In genomic region chr15:103014166-103015008, GRCm38 (mm10) we compare ENCODE assay signal across 8 mouse cellular contexts. TPM values are rescaled to one million over a fixed set of nuclear protein-coding genes. Genes with fewer than 3 reads are reported as not detected.
DNase-seq lines count a peak whose midpoint lies in the region; ATAC-seq and TF ChIP-seq lines count a peak whose summit lies in the region.

No protein-coding gene starts in this region.

- peak overlapping the region; percentile 43 for H3K4me2 ChIP-seq in lung, embryonic 16.5 days (ENCODE audit: low read depth, low read length)
- H3K4me2 ChIP-seq in embryonic facial prominence, embryonic 14.5 days (ENCODE audit: low read depth, low read length): peak overlapping the region; percentile 46
- H3K4me2 ChIP-seq in midbrain, postnatal 0 days (ENCODE audit: low read depth, low read length, poor library complexity, severe bottlenecking): peak overlapping the region; percentile 16; the same call in 1 of the 2 replicates

- no peaks in the 10 kb centered on the region for H3K36me3 ChIP-seq in lung, embryonic 16.5 days (ENCODE audit: control insufficient read depth, insufficient read depth, low read length)
- H3K36me3 ChIP-seq in embryonic facial prominence, embryonic 14.5 days (ENCODE audit: control insufficient read depth, insufficient read depth, low read length): no peaks in the 10 kb centered on the region
- H3K36me3 ChIP-seq in kidney, adult 2 months (ENCODE audit: control insufficient read depth, insufficient read depth, low read length): no peaks in the 10 kb centered on the region
- no peaks in the 10 kb centered on the region for H3K36me3 ChIP-seq in midbrain, postnatal 0 days (ENCODE audit: insufficient read depth, low read length)
- H3K36me3 ChIP-seq in thymus, adult 2 months (ENCODE audit: control insufficient read depth, insufficient read depth, low read length): no peaks in the 10 kb centered on the region

- H3K4me3 ChIP-seq in lung, embryonic 16.5 days (ENCODE audit: low read length): peak overlapping the region; percentile 37
- H3K4me3 ChIP-seq in embryonic facial prominence, embryonic 14.5 days (ENCODE audit: low read depth, low read length): peak overlapping the region; percentile 26
- H3K4me3 ChIP-seq in kidney, adult 2 months (ENCODE audit: insufficient read depth, low read depth, low read length): peak overlapping the region; percentile 63
- 0 out of 2 replicates have a peak overlapping the region, but pooled peaks have one; percentile 1 for H3K4me3 ChIP-seq in midbrain, postnatal 0 days (ENCODE audit: low read depth, low read length)
- H3K4me3 ChIP-seq in thymus, adult 2 months (ENCODE audit: control insufficient read depth, insufficient read depth, low read length): no peak overlapping the region

- no peak for TF ChIP-seq CTCF in kidney, adult 2 months (conservative IDR thresholded peaks at IDR 0.05; ENCODE audit: insufficient read depth, insufficient read length, low read depth, low read length)
- no peak for TF ChIP-seq CTCF in midbrain, postnatal 0 days (IDR thresholded peaks at IDR 0.05)
- TF ChIP-seq CTCF in thymus, adult 2 months (IDR thresholded peaks at IDR 0.05; ENCODE audit: borderline replicate concordance, control insufficient read depth, extremely low read depth, insufficient read depth, low read length, poor library complexity): no peak

- H3K4me1 ChIP-seq in lung, embryonic 16.5 days (replicated peaks; ENCODE audit: control insufficient read depth, insufficient read depth, low read length): no peaks in the 10 kb centered on the region
- no peaks in the 10 kb centered on the region for H3K4me1 ChIP-seq in embryonic facial prominence, embryonic 14.5 days (ENCODE audit: control insufficient read depth, insufficient read depth, low read length)
- no peaks in the 10 kb centered on the region for H3K4me1 ChIP-seq in kidney, adult 2 months (ENCODE audit: control insufficient read depth, insufficient read depth, low read length)
- no peaks in the 10 kb centered on the region for H3K4me1 ChIP-seq in midbrain, postnatal 0 days (ENCODE audit: insufficient read depth, low read length)
- H3K4me1 ChIP-seq in thymus, adult 2 months (replicated peaks; ENCODE audit: control insufficient read depth, insufficient read depth, low read length): no peaks in the 10 kb centered on the region

- DNase-seq in lung, postnatal 36 days: no peak
- no peak for DNase-seq in embryonic facial prominence, embryonic 14.5 days (ENCODE audit: low spot score)
- peak; percentile 60 for DNase-seq in kidney, adult 2 months
- DNase-seq in midbrain, postnatal 0 days (ENCODE audit: low spot score): no peak
- DNase-seq in thymus, adult 2 months: no peak
- no peak for DNase-seq in left cerebral cortex, postnatal 25 days (ENCODE audit: low spot score in 2 of 2)
- no peak for DNase-seq in layer of hippocampus, adult 8-10 months (ENCODE audit: low spot score in 2 of 2)

- WGBS in lung, embryonic 16.5 days: under 1% methylated on average over 43 of the region's 57 CpGs
- 1% methylated on average over 43 of the region's 57 CpGs for WGBS in embryonic facial prominence, embryonic 14.5 days
- 2% methylated on average over 57 of the region's 57 CpGs for WGBS in kidney, adult 2 months
- under 1% methylated on average over 51 of the region's 57 CpGs for WGBS in midbrain, postnatal 0 days
- 6% methylated on average over 57 of the region's 57 CpGs for WGBS in thymus, adult 2 months

- H3K27me3 ChIP-seq in lung, embryonic 16.5 days (ENCODE audit: control insufficient read depth, insufficient read depth, low read depth, low read length): peaks cover 97% of the 10 kb centered on the region
- H3K27me3 ChIP-seq in embryonic facial prominence, embryonic 14.5 days (replicated peaks; ENCODE audit: control insufficient read depth, insufficient read depth, low read length): peaks cover 100% of the 10 kb centered on the region
- H3K27me3 ChIP-seq in kidney, adult 2 months (replicated peaks; ENCODE audit: control insufficient read depth, insufficient read depth, low read length): 0 out of 2 replicates have a peak, but pooled peaks cover 2% of the 10 kb centered on the region
- peaks cover 96% of the 10 kb centered on the region for H3K27me3 ChIP-seq in midbrain, postnatal 0 days (ENCODE audit: insufficient read depth, low read length)
- H3K27me3 ChIP-seq in thymus, adult 2 months (ENCODE audit: control insufficient read depth, insufficient read depth, low read length): peaks cover 37% of the 10 kb centered on the region

- peak; percentile 57 for ATAC-seq in lung, embryonic 16.5 days (ENCODE audit: low read depth)
- ATAC-seq in embryonic facial prominence, embryonic 14.5 days (ENCODE audit: low read depth): peak; percentile 23; the same call in 1 of the 2 replicates
- peak; percentile 23; the same call in 1 of the 2 replicates for ATAC-seq in midbrain, postnatal 0 days (ENCODE audit: low FRiP score)

- H3K9ac ChIP-seq in lung, embryonic 16.5 days (ENCODE audit: low read length): no peak overlapping the region
- peak overlapping the region; percentile 25; the same call in 1 of the 2 replicates for H3K9ac ChIP-seq in embryonic facial prominence, embryonic 14.5 days (ENCODE audit: low read depth, low read length)
- no peak overlapping the region for H3K9ac ChIP-seq in midbrain, postnatal 0 days (replicated peaks; ENCODE audit: low read length, poor library complexity, severe bottlenecking)

- TF ChIP-seq POLR2A in kidney, adult 2 months (IDR thresholded peaks at IDR 0.05; ENCODE audit: low read depth, low read length): no peak
- no peak for TF ChIP-seq POLR2A in thymus, adult 2 months (IDR thresholded peaks at IDR 0.05; ENCODE audit: control insufficient read depth, extremely low read depth, insufficient read depth, low read length, poor library complexity)

- intact Hi-C loops in left cerebral cortex, postnatal 25 days (cut with DNase I): loop anchor here (5.0 kb wide), 1 partner anchor 108 kb away; no protein-coding TSS in a partner anchor

- H3K27ac ChIP-seq in lung, embryonic 16.5 days (ENCODE audit: low read length): no peak overlapping the region
- no peak overlapping the region for H3K27ac ChIP-seq in embryonic facial prominence, embryonic 14.5 days (replicated peaks; ENCODE audit: low read depth, low read length)
- H3K27ac ChIP-seq in kidney, adult 2 months (ENCODE audit: insufficient read depth, low read depth, low read length): 0 out of 2 replicates have a peak overlapping the region, but pooled peaks have one; percentile 9
- no peak overlapping the region for H3K27ac ChIP-seq in midbrain, postnatal 0 days (ENCODE audit: low read depth, low read length)
- H3K27ac ChIP-seq in thymus, adult 2 months (ENCODE audit: control insufficient read depth, insufficient read depth, low read length): no peak overlapping the region

- H3K9me3 ChIP-seq in lung, embryonic 16.5 days (ENCODE audit: control insufficient read depth, low read length): no peaks in the 10 kb centered on the region
- no peaks in the 10 kb centered on the region for H3K9me3 ChIP-seq in embryonic facial prominence, embryonic 14.5 days (ENCODE audit: control insufficient read depth, low read length)
- no peaks in the 10 kb centered on the region for H3K9me3 ChIP-seq in midbrain, postnatal 0 days (ENCODE audit: low read length)

RNA-seq across cellular contexts. Expression of gene Hoxc4, which starts 4.3 kb away (rescaled TPM):
- polyA plus RNA-seq in lung, embryonic 16.5 days (2015; fragmentation: Nextera tagmentation; extraction: Ambion mirVana): 0.93 and 1.4 TPM in 2 replicates
- polyA plus RNA-seq in embryonic facial prominence, embryonic 14.5 days (2014; fragmentation: Nextera tagmentation; extraction: Ambion mirVana): 2.5 and 4.0 TPM in 2 replicates
- polyA plus RNA-seq in kidney, adult 2 months (2012; rRNA removed): 2.5 and 2.7 TPM in 2 replicates
- total RNA-seq in midbrain, postnatal 0 days (2014; rRNA removed): 2.2 TPM in 1 of 2 replicates, not detected in the other
- not detected in 2 replicates for polyA plus RNA-seq in midbrain, postnatal 0 days (2015; fragmentation: Nextera tagmentation; extraction: Ambion mirVana)
- 0.19 and 0.22 TPM in 2 replicates for polyA plus RNA-seq in thymus, adult 2 months (2012; rRNA removed)
- not detected for total RNA-seq in left cerebral cortex, postnatal 25 days (2021)
- total RNA-seq in layer of hippocampus, adult 8-10 months (2022): not detected

RNA-seq across cellular contexts. Expression of gene Hoxc6, which starts 16.3 kb away (rescaled TPM):
- 0.36 TPM in 2 replicates for polyA plus RNA-seq in lung, embryonic 16.5 days (2015; fragmentation: Nextera tagmentation; extraction: Ambion mirVana)
- 0.25 and 0.93 TPM in 2 replicates for polyA plus RNA-seq in embryonic facial prominence, embryonic 14.5 days (2014; fragmentation: Nextera tagmentation; extraction: Ambion mirVana)
- 24.7 and 25.4 TPM in 2 replicates for polyA plus RNA-seq in kidney, adult 2 months (2012; rRNA removed)
- not detected in 2 replicates for total RNA-seq in midbrain, postnatal 0 days (2014; rRNA removed)
- not detected in 2 replicates for polyA plus RNA-seq in midbrain, postnatal 0 days (2015; fragmentation: Nextera tagmentation; extraction: Ambion mirVana)
- 0.23 and 0.43 TPM in 2 replicates for polyA plus RNA-seq in thymus, adult 2 months (2012; rRNA removed)
- not detected for total RNA-seq in left cerebral cortex, postnatal 25 days (2021)
- not detected for total RNA-seq in layer of hippocampus, adult 8-10 months (2022)

RNA-seq across cellular contexts. Expression of gene Hoxc8, which starts 24.0 kb away (rescaled TPM):
- 0.10 and 0.30 TPM in 2 replicates for polyA plus RNA-seq in lung, embryonic 16.5 days (2015; fragmentation: Nextera tagmentation; extraction: Ambion mirVana)
- 0.14 TPM in 1 of 2 replicates, not detected in the other for polyA plus RNA-seq in embryonic facial prominence, embryonic 14.5 days (2014; fragmentation: Nextera tagmentation; extraction: Ambion mirVana)
- 3.4 and 4.0 TPM in 2 replicates for polyA plus RNA-seq in kidney, adult 2 months (2012; rRNA removed)
- not detected in 2 replicates for total RNA-seq in midbrain, postnatal 0 days (2014; rRNA removed)
- polyA plus RNA-seq in midbrain, postnatal 0 days (2015; fragmentation: Nextera tagmentation; extraction: Ambion mirVana): not detected in 2 replicates
- 0.07 and 0.08 TPM in 2 replicates for polyA plus RNA-seq in thymus, adult 2 months (2012; rRNA removed)
- not detected for total RNA-seq in left cerebral cortex, postnatal 25 days (2021)
- total RNA-seq in layer of hippocampus, adult 8-10 months (2022): not detected

RNA-seq across cellular contexts. Expression of gene Hoxc9, which starts 38.1 kb away (rescaled TPM):
- not detected in 2 replicates for polyA plus RNA-seq in lung, embryonic 16.5 days (2015; fragmentation: Nextera tagmentation; extraction: Ambion mirVana)
- not detected in 2 replicates for polyA plus RNA-seq in embryonic facial prominence, embryonic 14.5 days (2014; fragmentation: Nextera tagmentation; extraction: Ambion mirVana)
- polyA plus RNA-seq in kidney, adult 2 months (2012; rRNA removed): 5.5 and 7.3 TPM in 2 replicates
- not detected in 2 replicates for total RNA-seq in midbrain, postnatal 0 days (2014; rRNA removed)
- not detected in 2 replicates for polyA plus RNA-seq in midbrain, postnatal 0 days (2015; fragmentation: Nextera tagmentation; extraction: Ambion mirVana)
- polyA plus RNA-seq in thymus, adult 2 months (2012; rRNA removed): 0.05 and 0.14 TPM in 2 replicates
- not detected for total RNA-seq in left cerebral cortex, postnatal 25 days (2021)
- not detected for total RNA-seq in layer of hippocampus, adult 8-10 months (2022)

RNA-seq across cellular contexts. Expression of gene Hoxc5, which starts 47.1 kb away (rescaled TPM):
- polyA plus RNA-seq in lung, embryonic 16.5 days (2015; fragmentation: Nextera tagmentation; extraction: Ambion mirVana): 0.31 TPM in 2 replicates
- polyA plus RNA-seq in embryonic facial prominence, embryonic 14.5 days (2014; fragmentation: Nextera tagmentation; extraction: Ambion mirVana): 0.96 and 2.8 TPM in 2 replicates
- polyA plus RNA-seq in kidney, adult 2 months (2012; rRNA removed): 4.0 and 4.1 TPM in 2 replicates
- 0.88 TPM in 1 of 2 replicates, not detected in the other for total RNA-seq in midbrain, postnatal 0 days (2014; rRNA removed)
- not detected in 2 replicates for polyA plus RNA-seq in midbrain, postnatal 0 days (2015; fragmentation: Nextera tagmentation; extraction: Ambion mirVana)
- 0.15 and 0.32 TPM in 2 replicates for polyA plus RNA-seq in thymus, adult 2 months (2012; rRNA removed)
- total RNA-seq in left cerebral cortex, postnatal 25 days (2021): not detected
- not detected for total RNA-seq in layer of hippocampus, adult 8-10 months (2022)

Comparison
In these comparisons a context has a peak if more than half of its experiments do, and no peak if none do; other contexts are left out.
1. RNA of gene Hoxc6, which starts 16.3 kb away (polyA plus RNA-seq): 24.7 to 25.4 TPM in kidney, adult 2 months; 0.36 TPM in lung, embryonic 16.5 days, 0.25 to 0.93 TPM in embryonic facial prominence, embryonic 14.5 days, 0.23 to 0.43 TPM in thymus, adult 2 months and not detected in midbrain, postnatal 0 days; every median in the first group is over 10 times any median in the second.
2. Peak in every context shown above with its lines, with median percentiles within 50 percentile points of each other: ATAC-seq and H3K4me2 ChIP-seq.